Mouse (Mus musculus) c-Kit-positive CD71-negative TER-119-negative erythroid progenitor cells, embryonic 14.5 days (primary cell): ENCODE measurements around the gene Dnajb11.
A peak's percentile ranks its signal among the peaks of the same experiment; 100 is the strongest.

ENCODE experiments used
- DNase-seq: peaks from one replicate; pipeline ENCODE4 v3.0.0-alpha.2; 2013; ENCODE audit warnings: low read depth

Dnajb11 gene

GRCm38 (mm10) chr16:22857431-22858113 is at the start of gene Dnajb11, which contains the start of gene Tbccd1:
Gene Dnajb11 (plus strand): TSS chr16:22857845.
Gene Tbccd1 (minus strand): TSS chr16:22857669.
- peak; percentile 92 for DNase-seq

GRCm38 (mm10) chr16:22811477-22811876 is 46.2 kb upstream of the Dnajb11 start, which contains the start of gene Crygs:
Gene Crygs (minus strand): TSS chr16:22811577.
- DNase-seq: no peak

- no peak for DNase-seq
These were observed 36.9 kb upstream of the Dnajb11 start for GRCm38 (mm10) chr16:22820731-22821130.

GRCm38 (mm10) chr16:22832932-22833525 is 24.6 kb upstream of the Dnajb11 start:
- DNase-seq: no peak

- DNase-seq: no peak
These were observed 18.3 kb upstream of the Dnajb11 start for GRCm38 (mm10) chr16:22839146-22839857.

GRCm38 (mm10) chr16:22842871-22843270 is 14.8 kb upstream of the Dnajb11 start:
- DNase-seq: no peak

GRCm38 (mm10) chr16:22844061-22844801 is 13.4 kb upstream of the Dnajb11 start:
- peak; percentile 37 for DNase-seq

- DNase-seq: no peak
These were observed 12.8 kb upstream of the Dnajb11 start for GRCm38 (mm10) chr16:22844834-22845233.

- no peak for DNase-seq
These were observed 12.2 kb upstream of the Dnajb11 start for GRCm38 (mm10) chr16:22845481-22845880.

GRCm38 (mm10) chr16:22847686-22848085 is 10.0 kb upstream of the Dnajb11 start:
- no peak for DNase-seq

GRCm38 (mm10) chr16:22848331-22848730 is 9.3 kb upstream of the Dnajb11 start:
- DNase-seq: no peak

GRCm38 (mm10) chr16:22852709-22853108 is 4.9 kb upstream of the Dnajb11 start:
- no peak for DNase-seq

GRCm38 (mm10) chr16:22856773-22857172 is 872 bp upstream of the Dnajb11 start:
- peak; percentile 37 for DNase-seq

- DNase-seq: no peak
These were observed 14.8 kb downstream of the Dnajb11 start for GRCm38 (mm10) chr16:22872397-22872796.

- DNase-seq: no peak
These were observed 15.7 kb downstream of the Dnajb11 start for GRCm38 (mm10) chr16:22873369-22873768.

GRCm38 (mm10) chr16:22876218-22877043 is 18.8 kb downstream of the Dnajb11 start:
- DNase-seq: peak; percentile 40

- DNase-seq: no peak
These were observed 20.2 kb downstream of the Dnajb11 start for GRCm38 (mm10) chr16:22877660-22878390.

GRCm38 (mm10) chr16:22878716-22879115 is 21.1 kb downstream of the Dnajb11 start:
- DNase-seq: no peak

- no peak for DNase-seq
These were observed 22.4 kb downstream of the Dnajb11 start for GRCm38 (mm10) chr16:22879945-22880595.

- no peak for DNase-seq
These were observed 23.3 kb downstream of the Dnajb11 start for GRCm38 (mm10) chr16:22880900-22881299.
